Mouse (Mus musculus) midbrain, embryonic 14.5 days (tissue): ENCODE measurements around the gene Prss38. TPM values are rescaled to one million over a fixed set of nuclear protein-coding genes. Genes with fewer than 3 reads are reported as not detected.
"Not testable (repeated sequence)": the region's sequence is repeated elsewhere in the genome, so short reads cannot be mapped to it uniquely, and the experiment has no call there.

Source experiments
- ATAC-seq: fragments of 200-750 bp; cut with Nextera tagmentation; 2 replicates; pipeline ENCODE4 v1.8.0; 2017; ENCODE audit warnings: moderate number of reproducible peaks, moderate library complexity; ENCODE audit not compliant: low FRiP score, low TSS enrichment
- DNase-seq: peaks from one replicate; pipeline ENCODE4 v3.0.0-alpha.2; 2015
- H3K27ac ChIP-seq: fragments of 300-500 bp; sonication (generic); replicated peaks from 2 replicates; pipeline ENCODE4 v1.5.1; 2014; ENCODE audit warnings: mild to moderate bottlenecking, low read depth, low read length, moderate library complexity
- H3K27me3 ChIP-seq: fragments of 300-500 bp; sonication (generic); 2 replicates; pipeline ENCODE4 v1.6.1; 2014; ENCODE audit warnings: low read length, control low read depth, mixed read lengths; ENCODE audit not compliant: control insufficient read depth, insufficient read depth
- H3K36me3 ChIP-seq: fragments of 300-500 bp; sonication (generic); 2 replicates; pipeline ENCODE4 v1.6.1; 2014; ENCODE audit warnings: low read length, control low read depth; ENCODE audit not compliant: control insufficient read depth, insufficient read depth
- H3K4me1 ChIP-seq: fragments of 300-500 bp; sonication (generic); 2 replicates; pipeline ENCODE4 v1.6.1; 2014; ENCODE audit warnings: mild to moderate bottlenecking, antibody characterized with exemption, low read length, control low read depth; ENCODE audit not compliant: control insufficient read depth, insufficient read depth
- H3K4me2 ChIP-seq: fragments of 300-500 bp; sonication (generic); 2 replicates; pipeline ENCODE4 v1.6.1; 2014; ENCODE audit warnings: mild to moderate bottlenecking, low read length, moderate library complexity
- H3K4me3 ChIP-seq: fragments of 300-500 bp; sonication (generic); replicated peaks from 2 replicates; pipeline ENCODE4 v1.5.1; 2014; ENCODE audit warnings: low read depth, low read length
- H3K9ac ChIP-seq: fragments of 300-500 bp; sonication (generic); replicated peaks from 2 replicates; pipeline ENCODE4 v1.6.1; 2014; ENCODE audit warnings: mild to moderate bottlenecking, low read length, moderate library complexity
- H3K9me3 ChIP-seq: fragments of 300-500 bp; sonication (generic); 2 replicates; pipeline ENCODE4 v1.6.1; 2016; ENCODE audit warnings: low read length, control low read depth, mixed read lengths; ENCODE audit not compliant: control insufficient read depth
- WGBS: fragments of 180-500 bp; shearing (Covaris S2); extraction: QIAGEN DNeasy Blood & Tissue Kit; methylation state at CpG from one replicate; pipeline ENCODE4 v1.1.7; 2014; 5-methylcytosine and 5-hydroxymethylcytosine counted together
- polyA plus RNA-seq: library from polyadenylated mRNA; unstranded; fragments of >200 nt; fragmentation: Nextera tagmentation; extraction: Ambion mirVana; gene quantifications from 2 replicates; pipeline ENCODE4 v1.2.1, GENCODE M21; 2014

Prss38 gene
- polyA plus RNA-seq, 1 experiment from 2014 or later, result 0.17 TPM

DNA sequence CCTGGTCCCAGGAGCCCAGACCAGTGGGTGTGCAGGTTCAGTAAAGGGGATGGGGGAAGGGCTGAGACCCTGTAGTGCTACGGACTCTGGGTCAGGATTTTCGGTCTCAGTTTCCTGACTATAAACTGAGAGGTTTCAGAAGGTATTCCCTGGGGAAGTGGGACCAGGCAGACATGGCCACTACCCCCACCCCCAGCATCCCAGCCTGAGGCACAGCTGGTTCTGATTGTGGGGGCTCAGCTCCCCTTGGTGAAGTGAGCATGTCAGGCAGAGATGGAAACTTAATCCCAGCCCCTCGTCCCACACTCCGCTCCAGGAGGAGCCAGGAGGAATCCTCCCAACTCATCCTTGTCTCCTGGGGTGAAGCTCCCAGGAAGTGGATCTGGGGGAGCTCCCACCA lies 12.0 kb upstream of the Prss38 start:
- 60% methylated on average over 4 of the region's 4 CpGs for WGBS
- no peak overlapping the region for H3K9ac ChIP-seq
- DNase-seq (no peak), ATAC-seq (no peak)
- no peak overlapping the region for H3K27ac ChIP-seq
- H3K27me3 ChIP-seq, result no peaks in the 10 kb centered on the region
- H3K4me2 ChIP-seq, result no peak overlapping the region
- no peaks in the 10 kb centered on the region for H3K9me3 ChIP-seq
- H3K4me1 ChIP-seq, result peaks cover 3% of the 10 kb centered on the region; the same call in 1 of the 2 replicates
- no peaks in the 10 kb centered on the region for H3K36me3 ChIP-seq
- H3K4me3 ChIP-seq, result no peak overlapping the region

DNA sequence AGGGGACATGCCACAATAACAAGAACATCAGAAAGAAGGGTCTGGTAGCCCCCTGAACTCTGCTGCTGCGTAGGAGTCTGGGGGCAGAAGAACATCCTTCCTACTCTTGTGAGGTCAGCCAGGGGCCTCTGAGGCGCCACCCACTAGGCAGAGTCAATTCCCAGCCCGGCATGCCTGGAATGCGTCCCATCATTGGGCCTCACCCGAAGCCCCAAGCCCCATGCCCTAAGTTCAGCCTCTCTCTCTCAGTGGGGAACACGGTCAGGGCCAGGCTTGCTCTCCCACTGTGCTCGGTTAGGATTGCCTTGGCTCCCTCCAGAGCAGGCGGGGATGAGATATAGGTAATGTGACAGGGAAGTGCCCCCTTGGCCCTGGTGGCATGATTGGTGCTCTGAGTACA lies 9.7 kb upstream of the Prss38 start:
- Histone ChIP-seq H3K9ac (no peak overlapping the region), H3K9me3 (no peaks in the 10 kb centered on the region), H3K4me2 (no peak overlapping the region), H3K4me3 (no peak overlapping the region), H3K27ac (no peak overlapping the region), H3K36me3 (no peaks in the 10 kb centered on the region), H3K27me3 (no peaks in the 10 kb centered on the region), H3K4me1 (no peaks in the 10 kb centered on the region)
- ATAC-seq, result no peak
- DNase-seq, result no peak
- 22% methylated on average over 8 of the region's 8 CpGs for WGBS

DNA sequence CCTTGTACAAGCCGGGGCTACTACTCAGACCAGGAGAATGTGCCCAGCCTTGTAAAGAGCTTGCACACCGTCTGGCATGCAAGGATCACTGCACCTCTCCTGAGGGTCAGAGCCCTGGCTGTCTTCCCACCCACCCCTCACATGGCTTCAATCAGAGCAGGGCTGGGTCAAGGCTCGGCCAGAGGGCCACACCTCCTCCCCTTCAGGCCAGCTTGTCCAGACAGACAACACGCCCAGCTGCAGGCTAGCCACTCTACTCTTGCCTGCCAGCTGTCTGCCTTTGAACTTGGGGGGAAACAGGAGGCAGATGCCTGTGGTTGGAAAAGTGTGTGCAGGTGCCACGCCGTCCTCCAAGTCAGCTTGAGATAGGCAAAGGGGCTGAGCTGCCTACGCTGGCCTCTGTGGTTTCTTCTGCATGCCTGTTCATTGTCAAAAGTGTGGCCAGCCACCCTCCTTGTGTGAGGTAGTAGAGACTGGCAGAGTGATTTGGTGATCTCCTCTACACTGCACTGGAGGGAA lies 9.0 kb upstream of the Prss38 start:
- no peak overlapping the region for H3K9ac ChIP-seq
- no peak for DNase-seq
- no peaks in the 10 kb centered on the region for H3K9me3 ChIP-seq
- no peak overlapping the region for H3K4me3 ChIP-seq
- no peaks in the 10 kb centered on the region for H3K27me3 ChIP-seq
- no peaks in the 10 kb centered on the region for H3K4me1 ChIP-seq
- ATAC-seq, result no peak
- no peak overlapping the region for H3K27ac ChIP-seq
- 54% methylated on average over 7 of the region's 7 CpGs for WGBS
- no peaks in the 10 kb centered on the region for H3K36me3 ChIP-seq
- no peak overlapping the region for H3K4me2 ChIP-seq

DNA sequence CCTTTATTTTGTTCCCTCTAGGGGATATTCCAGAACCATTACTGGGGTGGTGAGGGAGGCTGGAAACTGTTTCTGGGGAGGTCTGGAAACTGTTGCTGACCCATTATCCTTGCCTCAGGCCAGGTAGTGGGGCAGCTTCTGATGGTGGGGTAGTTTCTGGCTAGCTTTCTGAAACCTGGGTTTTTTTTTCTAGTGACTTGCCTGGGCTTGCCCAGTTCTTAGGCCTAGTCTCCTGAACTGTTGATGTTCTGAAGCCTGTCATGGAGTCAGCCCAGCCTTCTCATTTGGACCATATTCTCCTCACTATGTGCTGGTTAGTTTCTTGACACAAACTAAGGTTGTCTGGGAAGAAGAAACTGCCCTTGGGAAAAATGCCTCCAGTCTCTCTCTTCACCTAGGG lies 4.1 kb upstream of the Prss38 start:
- Histone ChIP-seq H3K36me3 (no peaks in the 10 kb centered on the region), H3K4me3 (no peak overlapping the region), H3K4me1 (no peaks in the 10 kb centered on the region), H3K9me3 (no peaks in the 10 kb centered on the region), H3K27ac (no peak overlapping the region), H3K4me2 (no peak overlapping the region), H3K27me3 (no peaks in the 10 kb centered on the region), H3K9ac (no peak overlapping the region)
- ATAC-seq, result no peak
- no peak for DNase-seq

DNA sequence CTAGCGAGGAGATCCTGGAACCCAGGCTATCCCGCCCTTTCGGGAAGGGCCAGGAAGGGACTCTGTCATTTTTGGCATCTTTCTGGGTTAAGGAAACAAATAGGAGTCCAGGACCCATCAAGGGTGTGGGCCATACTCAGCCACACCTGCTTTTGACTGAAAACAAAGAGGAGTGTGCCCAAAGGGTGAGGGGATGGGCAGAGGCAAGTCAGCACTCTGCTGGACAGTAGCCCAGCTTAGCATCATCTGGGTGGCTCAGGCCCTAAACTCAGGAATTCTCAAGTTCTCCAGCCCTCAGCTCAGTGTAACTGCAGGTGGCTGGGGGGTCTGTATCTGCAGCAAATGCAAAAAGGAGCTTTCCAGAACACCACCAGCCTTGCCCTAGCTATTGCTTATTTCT lies 2.5 kb upstream of the Prss38 start:
- ATAC-seq, result no peak

DNA sequence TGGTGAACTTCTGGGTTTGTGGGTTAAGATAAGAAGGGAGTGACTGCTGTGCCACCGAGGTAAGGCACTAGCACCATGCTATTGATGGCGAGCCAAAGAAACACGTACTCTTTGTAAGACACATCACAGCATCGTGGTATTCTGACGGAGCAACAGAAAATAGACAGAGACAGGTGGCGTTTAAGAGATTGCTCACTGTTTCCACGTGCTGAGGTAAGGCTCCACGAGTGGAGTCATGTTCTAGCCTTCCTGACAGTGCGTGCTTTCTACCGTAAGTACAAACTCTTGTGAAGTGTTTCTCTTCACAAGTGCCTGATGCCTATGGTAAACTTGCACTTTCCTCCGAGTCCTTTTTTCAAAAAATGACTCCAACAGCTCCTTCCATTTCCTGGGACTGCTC lies 5.6 kb downstream of the Prss38 start:
- Histone ChIP-seq H3K27ac (no peak overlapping the region), H3K4me3 (no peak overlapping the region), H3K4me2 (no peak overlapping the region), H3K9me3 (no peaks in the 10 kb centered on the region), H3K36me3 (no peaks in the 10 kb centered on the region), H3K9ac (no peak overlapping the region), H3K4me1 (no peaks in the 10 kb centered on the region), H3K27me3 (no peaks in the 10 kb centered on the region)
- no peak for ATAC-seq
- WGBS, result 78% methylated on average over 11 of the region's 11 CpGs
- DNase-seq, result no peak

More for the DNA sequence above, 2.5 kb upstream of the Prss38 start:
- Histone ChIP-seq H3K27ac (no peak overlapping the region), H3K4me2 (no peak overlapping the region), H3K27me3 (no peaks in the 10 kb centered on the region), H3K9me3 (no peaks in the 10 kb centered on the region), H3K4me1 (no peaks in the 10 kb centered on the region), H3K4me3 (no peak overlapping the region), H3K9ac (no peak overlapping the region), H3K36me3 (no peaks in the 10 kb centered on the region)
- WGBS, result 86% methylated on average over 3 of the region's 3 CpGs
- DNase-seq, result no peak

DNA sequence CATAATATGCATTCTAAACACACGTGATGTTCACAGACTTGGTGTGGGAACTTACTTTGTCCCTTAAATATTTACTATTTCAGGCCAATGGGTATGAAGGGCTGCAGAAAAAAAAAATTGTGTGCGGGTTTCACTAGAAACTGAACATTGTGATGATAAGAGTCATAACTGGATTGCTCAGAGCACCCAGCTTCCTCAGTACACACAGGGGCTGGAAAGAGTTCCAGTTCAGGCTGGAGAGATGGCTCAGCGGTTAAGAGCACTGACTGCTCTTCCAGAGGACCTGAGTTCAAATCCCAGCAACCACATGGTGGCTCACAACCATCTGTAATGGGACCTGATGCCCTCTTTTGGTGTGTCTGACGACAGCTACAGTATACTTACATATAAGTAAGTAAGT lies 7.5 kb downstream of the Prss38 start:
- H3K4me3 ChIP-seq, DNase-seq, H3K36me3 ChIP-seq, H3K4me1 ChIP-seq, H3K27ac ChIP-seq, H3K4me2 ChIP-seq, H3K9me3 ChIP-seq, ATAC-seq, H3K9ac ChIP-seq, H3K27me3 ChIP-seq: not testable (repeated sequence)
- 85% methylated on average over 4 of the region's 4 CpGs for WGBS

DNA sequence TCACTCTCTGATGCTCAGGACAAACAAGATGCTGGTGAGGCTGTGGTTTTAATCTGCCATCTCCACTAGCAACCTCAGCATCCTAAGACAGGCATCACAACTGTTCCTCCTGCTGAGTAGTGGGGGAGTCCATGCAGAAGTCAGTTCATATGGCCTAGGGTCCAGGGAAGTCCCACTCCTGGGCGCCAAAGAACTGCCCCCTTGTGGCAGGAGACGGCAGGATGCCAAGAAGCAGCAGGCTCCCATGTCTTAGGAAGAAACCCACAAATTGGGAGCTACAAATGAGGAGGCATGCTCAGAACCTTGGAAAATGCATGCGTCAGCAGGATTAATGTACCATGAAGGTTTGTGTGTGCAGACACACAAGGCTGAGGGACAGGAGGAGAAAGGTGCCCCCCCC lies 8.8 kb downstream of the Prss38 start:
- H3K9ac ChIP-seq, result no peak overlapping the region
- no peak overlapping the region for H3K4me3 ChIP-seq
- H3K9me3 ChIP-seq, result no peaks in the 10 kb centered on the region
- ATAC-seq (no peak), DNase-seq (peak; percentile 41)
- 26% methylated on average over 3 of the region's 3 CpGs for WGBS
- no peak overlapping the region for H3K27ac ChIP-seq
- no peaks in the 10 kb centered on the region for H3K4me1 ChIP-seq
- no peaks in the 10 kb centered on the region for H3K27me3 ChIP-seq
- no peaks in the 10 kb centered on the region for H3K36me3 ChIP-seq
- no peak overlapping the region for H3K4me2 ChIP-seq

DNA sequence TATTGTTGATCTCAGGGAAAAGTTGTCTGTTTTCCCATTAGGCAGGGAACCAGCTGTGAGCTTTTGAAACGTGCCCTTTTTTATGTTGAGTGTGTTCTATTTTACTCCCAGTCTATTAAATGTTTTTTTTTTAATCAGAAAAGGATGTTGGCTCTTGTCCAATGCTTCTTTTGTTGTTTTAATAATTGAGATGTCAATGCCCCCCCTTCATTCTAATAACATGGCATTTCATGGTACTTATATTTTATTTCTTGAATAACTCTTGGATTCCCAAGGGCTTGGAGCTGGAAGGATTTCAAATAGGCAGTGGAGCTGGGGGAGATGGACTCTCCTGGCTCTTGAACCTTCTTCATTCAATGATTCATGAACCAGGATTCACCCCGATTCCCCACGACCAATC lies 9.4 kb downstream of the Prss38 start:
- ATAC-seq (no peak), DNase-seq (peak; percentile 56)
- WGBS, result 41% methylated on average over 3 of the region's 3 CpGs
- H3K9ac ChIP-seq, result no peak overlapping the region
- no peaks in the 10 kb centered on the region for H3K27me3 ChIP-seq
- no peak overlapping the region for H3K4me2 ChIP-seq
- H3K27ac ChIP-seq, result no peak overlapping the region
- H3K9me3 ChIP-seq, result no peaks in the 10 kb centered on the region
- H3K4me3 ChIP-seq, result no peak overlapping the region
- no peaks in the 10 kb centered on the region for H3K4me1 ChIP-seq
- no peaks in the 10 kb centered on the region for H3K36me3 ChIP-seq
